Mouse (Mus musculus) cerebellum, postnatal 4 days (tissue): ENCODE measurements around the gene Eef1b2.
"Not testable (repeated sequence)": the region's sequence is repeated elsewhere in the genome, so short reads cannot be mapped to it uniquely, and the experiment has no call there.

Experiments used
- DNase-seq, 2 experiments: peaks; one replicate each; pipeline ENCODE4 v3.0.0; 2022; ENCODE audit warnings: low spot score in 2 of 2, mixed read lengths in 1 of 2

Gene Eef1b2

DNA sequence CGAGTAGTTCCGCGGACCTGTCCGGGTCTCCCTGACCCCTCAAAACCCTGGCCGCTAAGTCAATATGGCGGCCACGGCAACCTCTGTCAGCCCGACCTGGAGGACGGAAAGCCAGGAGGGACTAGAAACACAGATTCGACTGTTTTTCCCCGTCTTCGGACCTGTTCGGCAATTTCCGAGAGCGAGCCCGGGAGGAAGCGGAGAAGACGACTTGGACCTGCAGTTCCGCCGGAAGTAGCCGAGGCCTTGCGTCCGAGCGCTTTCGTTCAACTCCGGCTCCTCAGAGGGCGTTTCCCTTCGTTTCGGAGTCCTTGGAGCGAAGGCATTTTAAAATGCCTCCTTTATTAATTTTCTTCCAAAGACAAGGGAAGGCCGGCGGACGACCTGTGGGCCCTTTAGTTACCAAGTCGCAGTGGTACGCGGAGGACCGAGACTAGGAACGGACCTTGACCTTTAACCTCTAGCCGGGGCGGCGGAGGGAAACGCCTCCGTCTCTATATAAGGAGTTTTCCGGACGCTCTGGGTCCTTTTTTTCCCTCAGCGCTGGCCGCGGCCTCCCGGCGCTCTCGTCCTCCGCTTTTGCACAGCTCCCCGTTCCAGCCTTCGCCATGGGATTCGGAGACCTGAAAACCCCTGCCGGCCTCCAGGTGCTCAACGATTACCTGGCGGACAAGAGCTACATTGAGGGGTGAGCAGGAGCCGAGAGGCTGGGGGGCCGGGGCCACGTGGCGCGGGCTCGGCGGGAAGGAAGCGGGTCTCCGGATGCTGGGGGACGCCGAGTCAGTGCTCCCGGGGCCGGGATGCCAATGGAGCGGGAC is at the start of gene Eef1b2, which contains the start of gene Ndufs1:
Eef1b2 (plus strand) TSS at position 222 of the 818 bp plus-strand sequence.
Ndufs1 (minus strand) TSS at position 230 of the 818 bp plus-strand sequence.
- DNase-seq, result peak; percentile 95 to 97

- no peak for DNase-seq
Measured at GRCm38 (mm10) chr1:63129273-63129672, 47.4 kb upstream of the Eef1b2 start.

DNA sequence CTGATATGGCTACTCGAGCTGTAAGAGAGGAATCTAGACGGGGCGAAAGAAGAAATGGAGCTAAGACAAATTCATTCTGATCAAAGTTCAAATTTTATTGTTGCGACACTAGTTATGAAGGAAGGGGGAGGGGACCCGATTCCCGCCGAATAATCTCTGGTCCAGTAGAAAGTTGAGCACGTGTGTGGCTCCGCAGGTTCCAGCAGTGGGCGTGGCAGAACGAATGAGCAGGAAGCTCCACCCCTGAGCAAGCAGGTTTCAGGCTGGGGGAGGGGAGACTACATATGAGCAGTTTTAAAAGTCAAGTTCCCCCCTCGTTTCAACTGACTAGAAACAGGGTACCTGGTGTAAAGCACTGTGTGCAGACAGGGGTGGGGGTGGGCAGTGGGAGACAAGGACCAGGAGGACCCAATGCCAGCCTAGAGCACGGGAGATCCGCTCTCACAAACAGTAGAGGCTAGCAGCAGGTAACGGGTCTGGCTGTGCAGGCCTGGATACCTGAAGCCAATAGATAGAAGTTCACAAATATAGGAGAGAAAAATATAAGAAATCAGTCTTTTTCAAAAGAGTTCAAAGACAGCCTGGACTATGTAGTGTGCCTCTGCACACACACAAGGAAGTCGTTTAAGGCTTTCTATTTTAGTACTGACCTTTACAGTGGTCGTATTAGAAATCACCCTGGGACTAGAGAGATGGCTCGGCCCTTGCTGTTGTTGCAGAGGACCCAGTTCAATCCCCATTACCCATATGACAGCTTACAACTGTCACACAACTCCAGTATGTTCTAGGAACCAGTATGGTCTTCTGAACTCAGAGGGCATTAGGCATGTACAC is 46.6 kb upstream of the Eef1b2 start:
- DNase-seq, result no peak

DNA sequence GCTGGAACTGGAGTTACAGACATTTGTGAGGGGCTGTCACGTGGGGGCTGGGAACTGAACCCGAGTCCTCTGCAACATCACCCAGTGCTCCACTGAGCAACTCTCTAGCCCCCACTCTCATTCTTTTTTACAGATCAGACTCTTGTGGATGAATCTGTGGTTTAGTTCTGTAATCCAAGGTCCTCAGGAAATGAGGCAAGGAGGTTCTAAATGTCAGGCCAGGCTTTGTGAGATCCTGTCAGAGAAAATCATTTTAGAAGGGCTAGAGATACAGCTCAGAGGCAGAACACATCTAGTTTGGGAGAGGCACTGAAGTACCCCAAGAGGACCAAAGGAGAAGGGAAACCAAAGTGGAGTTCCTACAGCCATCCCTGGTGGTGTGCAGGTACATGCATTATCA is 45.7 kb upstream of the Eef1b2 start:
- no peak for DNase-seq

DNA sequence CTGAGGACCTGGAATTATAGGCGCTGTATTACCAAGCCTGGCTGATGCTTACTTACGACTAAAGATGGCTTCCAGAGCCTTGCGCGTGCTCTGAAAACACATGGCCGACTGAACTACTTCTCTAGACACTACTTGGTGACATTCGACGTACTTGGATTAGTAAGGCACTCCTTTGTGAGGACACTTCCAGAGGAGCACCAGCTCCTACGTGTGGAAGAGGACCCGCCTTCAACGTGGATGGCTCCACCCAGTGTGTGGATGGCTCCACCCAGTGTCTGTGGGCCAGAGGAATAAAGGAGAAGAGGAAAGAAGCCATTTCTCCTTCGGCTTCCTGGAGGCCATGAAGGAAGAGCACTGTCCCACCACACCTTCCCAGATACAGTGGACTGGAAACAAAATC is 44.9 kb upstream of the Eef1b2 start:
- DNase-seq, result no peak

DNA sequence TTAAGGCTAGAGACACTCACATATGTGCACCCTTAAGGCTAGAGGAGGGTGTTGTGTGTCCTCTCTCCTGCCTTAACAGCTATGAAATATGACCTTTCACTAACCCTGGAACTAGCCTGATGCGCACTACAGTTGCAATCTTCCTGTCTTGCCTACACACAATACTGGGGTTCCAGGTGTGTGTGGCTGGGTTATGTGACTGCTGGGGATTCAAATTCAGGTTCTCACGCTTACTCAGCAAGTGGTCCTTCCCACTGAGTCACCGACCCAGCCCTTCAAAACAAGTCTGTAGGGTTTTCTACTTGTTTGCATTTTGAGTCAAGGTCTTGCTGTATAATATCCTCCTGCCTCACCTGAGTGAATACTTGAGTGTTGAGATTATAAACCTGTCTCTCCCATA is 42.1 kb upstream of the Eef1b2 start:
- DNase-seq, result no peak

DNA sequence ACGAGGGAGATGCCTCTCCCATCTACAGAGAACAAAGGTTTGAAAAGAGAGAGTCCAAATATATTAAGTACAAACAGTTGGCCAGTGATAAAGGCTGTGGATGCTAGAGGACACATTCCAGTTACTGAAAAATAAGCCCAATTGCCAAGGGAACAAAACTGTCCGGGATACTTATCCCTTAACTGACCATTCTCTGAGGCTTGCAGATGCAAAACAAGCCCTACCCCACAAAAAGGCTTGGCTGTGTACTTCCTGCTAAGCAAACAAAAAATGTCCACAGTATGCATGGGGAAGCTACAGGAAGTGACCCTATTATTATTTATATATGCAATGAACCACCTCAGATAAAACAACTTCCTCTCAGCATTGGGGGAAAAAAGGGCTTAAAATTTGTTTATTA is 38.7 kb upstream of the Eef1b2 start:
- DNase-seq, result no peak

- DNase-seq, result not testable (repeated sequence)
Measured at GRCm38 (mm10) chr1:63138586-63138985, 38.0 kb upstream of the Eef1b2 start.

- no peak for DNase-seq
Measured at GRCm38 (mm10) chr1:63140231-63140630, 36.4 kb upstream of the Eef1b2 start.

DNA sequence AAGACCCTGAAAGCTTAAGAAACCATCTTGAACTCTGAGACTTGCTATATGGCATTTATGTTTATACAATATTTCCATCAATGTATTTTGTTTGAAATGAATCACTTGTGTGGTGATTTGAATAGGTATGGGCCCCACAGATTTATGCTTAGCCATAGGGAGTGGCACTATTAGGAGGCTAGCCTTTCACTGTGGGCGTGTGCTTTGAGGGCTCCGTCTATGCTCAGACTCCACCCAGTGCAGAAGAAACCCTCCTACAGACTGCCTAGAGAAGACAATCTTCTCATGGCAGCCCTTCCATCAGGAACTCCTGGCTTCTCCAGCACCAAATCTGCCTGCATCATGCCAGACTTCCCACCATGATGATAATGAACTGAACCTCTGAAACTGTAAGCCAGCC is 8.0 kb upstream of the Eef1b2 start:
- no peak for DNase-seq

DNA sequence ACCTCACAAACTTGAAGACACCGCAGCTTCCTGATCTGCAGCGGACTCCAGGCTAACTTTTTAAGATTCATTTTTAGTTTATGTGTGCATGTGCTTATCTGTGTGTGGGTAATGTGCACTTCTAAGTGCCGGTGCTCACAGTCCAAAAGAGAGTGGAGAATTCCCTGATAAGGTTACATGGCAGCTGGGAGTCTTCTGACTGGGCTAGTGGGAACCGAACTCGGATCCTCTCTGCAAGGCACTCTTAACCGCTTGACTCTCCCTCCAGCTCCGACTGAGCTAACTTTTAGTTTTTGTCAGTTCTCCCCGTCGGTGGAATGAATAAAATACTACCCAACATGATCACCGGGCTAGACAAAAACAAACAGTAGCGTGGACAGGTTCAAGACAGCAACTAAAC is 772 bp upstream of the Eef1b2 start:
- DNase-seq, result no peak

- peak in 1 of 2 experiments; percentile 24 for DNase-seq
Measured at GRCm38 (mm10) chr1:63176259-63176603, 394 bp upstream of the Eef1b2 start.

DNA sequence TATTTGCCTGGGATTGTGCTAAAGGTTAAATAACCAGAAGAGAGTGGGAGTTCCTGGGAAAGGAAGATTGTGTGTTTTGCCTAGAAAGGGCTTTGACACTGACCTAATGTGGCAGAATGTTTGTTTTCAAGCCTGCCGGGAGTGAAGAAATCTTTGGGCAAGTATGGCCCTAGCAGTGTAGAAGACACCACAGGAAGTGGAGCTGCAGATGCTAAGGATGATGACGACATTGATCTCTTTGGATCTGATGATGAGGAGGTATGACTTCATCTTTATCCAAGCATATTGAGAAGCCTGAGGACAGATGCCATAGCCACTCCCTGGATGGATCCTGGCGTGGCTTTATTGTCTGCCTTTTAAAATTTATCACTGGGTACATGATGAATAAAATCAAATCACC is 1.7 kb downstream of the Eef1b2 start:
- no peak for DNase-seq

- DNase-seq, result no peak
Measured at GRCm38 (mm10) chr1:63180122-63180521, 3.5 kb downstream of the Eef1b2 start.

GRCm38 (mm10) chr1:63180575-63180974 is 4.0 kb downstream of the Eef1b2 start:
- not testable (repeated sequence) for DNase-seq

- DNase-seq, result peak; percentile 83 to 95
Measured at GRCm38 (mm10) chr1:63181019-63181418, 4.4 kb downstream of the Eef1b2 start.

GRCm38 (mm10) chr1:63181480-63181879 is 4.9 kb downstream of the Eef1b2 start:
- no peak for DNase-seq

DNA sequence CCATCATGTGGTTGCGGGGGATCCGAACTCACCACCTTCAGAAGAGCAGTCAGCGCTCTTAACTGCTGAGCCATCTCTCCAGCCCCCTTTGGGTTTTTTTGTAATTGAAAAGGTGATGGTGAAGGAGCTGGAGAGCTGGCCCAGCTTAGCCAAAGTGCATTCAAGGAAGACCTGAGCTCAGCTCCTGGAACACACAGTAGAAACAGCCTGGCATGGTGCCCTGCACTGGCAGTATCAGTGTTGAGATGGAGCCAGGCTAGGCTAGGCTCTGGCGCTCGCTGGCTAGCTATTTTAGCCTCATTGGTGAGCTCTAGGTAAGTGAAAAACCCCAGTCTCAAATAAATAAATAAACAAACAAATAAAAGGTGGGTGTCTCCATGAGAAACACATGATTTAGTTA is 5.6 kb downstream of the Eef1b2 start:
- peak in 1 of 2 experiments; percentile 50 for DNase-seq

DNA sequence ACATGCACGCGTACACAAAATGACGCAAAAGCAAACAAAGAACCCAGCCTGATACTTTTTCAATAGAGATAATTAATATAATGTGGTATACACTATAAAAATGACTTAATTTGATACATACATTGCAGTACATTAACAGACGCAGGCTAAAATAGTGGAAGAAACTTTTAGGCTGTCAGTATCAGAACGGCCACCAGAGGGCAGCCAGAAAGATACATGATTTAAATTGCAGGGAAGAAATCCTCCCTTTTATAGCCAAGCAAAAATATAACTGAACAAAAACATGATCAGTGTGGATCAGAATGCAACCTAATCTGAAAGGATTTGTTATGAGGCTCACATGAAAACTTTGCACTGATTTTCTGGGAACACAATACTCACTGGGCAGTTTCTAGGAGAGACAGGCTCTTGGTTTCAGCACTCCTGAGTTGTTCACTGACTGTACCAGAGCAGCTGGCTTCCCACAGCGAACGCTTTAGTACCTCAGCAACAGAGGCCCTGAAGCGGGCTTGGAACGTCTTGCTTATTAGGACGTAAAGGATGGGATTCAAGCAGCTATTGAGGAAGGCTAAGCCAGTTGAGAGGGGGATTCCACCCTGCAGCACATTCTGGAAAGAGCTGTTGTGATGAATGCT is 6.1 kb downstream of the Eef1b2 start:
- peak; percentile 37 to 55 for DNase-seq

- not testable (repeated sequence) for DNase-seq
Measured at GRCm38 (mm10) chr1:63185430-63185829, 8.8 kb downstream of the Eef1b2 start.

DNA sequence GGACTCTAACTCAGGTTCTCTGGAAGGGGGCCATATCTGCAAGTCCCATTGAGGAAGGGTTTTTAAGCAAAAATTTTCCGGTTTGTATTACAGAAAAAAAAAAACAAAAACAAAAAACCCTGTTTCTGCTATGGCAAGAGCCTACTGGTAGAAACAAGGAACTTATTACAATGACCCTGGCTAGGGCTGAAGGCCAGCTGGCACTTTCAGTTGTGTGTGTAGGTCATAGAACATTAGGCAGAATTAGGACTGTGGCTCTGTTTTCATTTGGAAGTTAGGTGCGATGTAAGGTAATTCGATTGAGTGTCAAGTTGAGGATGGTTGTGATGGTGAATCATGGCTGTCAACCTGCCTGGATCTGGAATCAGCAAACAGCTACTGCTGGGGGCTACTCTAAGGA is 11.9 kb downstream of the Eef1b2 start:
- no peak for DNase-seq

DNA sequence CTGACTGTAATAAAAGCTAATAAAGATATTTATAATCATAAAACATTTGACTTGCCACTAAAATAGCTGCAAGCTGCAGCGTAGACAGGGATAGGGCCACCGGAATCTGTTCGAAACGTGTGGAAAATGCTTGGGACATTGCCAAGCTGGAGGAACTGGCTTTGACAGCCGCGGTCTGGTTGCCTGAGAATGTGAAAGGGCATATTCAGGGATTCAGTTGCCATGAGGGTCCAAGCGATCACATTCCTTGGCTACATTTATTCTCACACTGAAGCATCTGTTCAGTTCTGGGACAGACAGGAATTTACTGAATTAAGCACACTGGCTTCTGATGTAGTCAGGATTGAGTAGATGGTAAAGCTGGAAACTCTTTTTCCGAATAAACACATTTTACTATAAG is 14.2 kb downstream of the Eef1b2 start:
- DNase-seq, result peak in 1 of 2 experiments; percentile 24
